Mouse (Mus musculus) lung, postnatal 10 days (tissue): ENCODE data around the gene Itgb1bp1.

Experiments used
- DNase-seq: peaks from one replicate; pipeline ENCODE4 v3.0.0; 2021

Itgb1bp1 gene

DNA sequence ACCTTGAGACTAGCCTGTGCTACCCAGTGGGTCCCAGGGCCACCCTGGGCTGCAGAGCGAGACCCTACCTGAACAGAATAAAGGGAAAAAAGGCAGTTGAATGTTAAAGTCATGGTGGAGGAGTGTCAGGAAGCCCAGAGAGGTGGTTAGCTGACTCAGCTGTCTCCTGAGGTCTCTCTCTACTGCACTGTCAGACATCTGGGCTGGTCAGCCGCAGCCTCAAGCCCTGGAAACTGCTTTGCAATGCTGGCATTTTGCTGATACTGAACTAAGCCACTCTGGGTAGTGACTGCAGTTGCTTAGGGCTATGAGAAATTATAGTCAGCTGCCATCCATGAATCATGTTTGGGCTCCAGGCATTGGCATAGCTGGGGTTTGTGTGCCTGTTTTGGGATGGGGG lies 51.5 kb downstream of the Itgb1bp1 start:
- DNase-seq = no peak

DNA sequence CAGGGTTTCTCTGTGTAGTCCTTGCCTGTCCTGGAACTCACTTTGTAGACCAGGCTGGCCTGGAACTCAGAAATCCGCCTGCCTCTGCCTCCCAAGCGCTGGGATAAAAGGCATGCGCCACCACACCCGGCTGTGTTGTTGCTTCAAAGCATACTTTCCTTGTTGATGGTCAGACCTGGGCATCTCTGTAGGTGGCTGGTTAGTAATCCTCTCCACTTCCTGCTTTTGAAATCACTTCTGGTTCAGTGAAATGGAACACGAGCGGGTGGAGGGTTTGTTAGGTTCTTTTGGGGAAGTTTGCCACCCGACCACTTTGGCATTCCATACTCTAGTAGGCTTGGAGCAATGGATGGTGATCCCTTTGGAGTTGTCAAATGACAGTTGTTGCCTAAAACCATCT lies 52.4 kb downstream of the Itgb1bp1 start:
- DNase-seq = no peak

DNA sequence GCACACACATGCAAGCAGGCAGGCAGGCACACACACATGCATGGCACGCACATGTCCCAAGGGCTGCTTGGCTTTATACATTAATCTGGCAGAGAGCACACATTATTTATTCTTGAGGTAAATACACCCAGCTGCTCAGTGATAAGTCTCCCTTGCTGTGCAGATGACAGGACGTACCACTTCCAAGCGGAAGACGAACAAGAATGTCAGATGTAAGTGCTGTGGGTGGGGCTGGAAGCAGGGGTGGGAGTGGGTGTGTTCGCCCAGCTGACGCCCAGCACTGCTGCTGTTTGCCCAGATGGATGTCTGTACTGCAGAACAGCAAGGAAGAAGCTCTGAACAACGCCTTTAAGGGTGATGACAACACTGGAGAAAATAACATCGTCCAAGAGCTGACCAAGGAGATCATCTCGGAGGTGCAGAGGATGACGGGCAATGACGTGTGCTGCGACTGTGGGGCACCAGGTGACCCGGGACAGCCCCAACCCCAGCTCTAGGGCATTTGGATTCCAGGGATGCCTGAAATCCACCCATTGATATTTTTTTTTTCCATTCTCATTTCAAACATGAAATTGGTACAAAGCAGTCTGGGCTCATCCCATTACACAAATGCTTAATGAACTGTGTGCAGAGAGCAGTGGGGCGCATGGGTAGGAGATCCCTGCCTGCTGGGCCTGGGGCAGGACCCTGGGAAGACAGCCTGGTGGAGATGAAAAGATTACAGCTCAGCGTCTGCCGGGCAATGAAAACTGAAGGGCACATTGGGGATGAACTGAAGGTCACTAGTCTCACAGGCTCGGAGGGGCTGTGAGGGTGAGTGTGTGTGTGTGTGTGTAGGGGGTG lies 56.8 kb downstream of the Itgb1bp1 start:
- DNase-seq = peak; percentile 72

DNA sequence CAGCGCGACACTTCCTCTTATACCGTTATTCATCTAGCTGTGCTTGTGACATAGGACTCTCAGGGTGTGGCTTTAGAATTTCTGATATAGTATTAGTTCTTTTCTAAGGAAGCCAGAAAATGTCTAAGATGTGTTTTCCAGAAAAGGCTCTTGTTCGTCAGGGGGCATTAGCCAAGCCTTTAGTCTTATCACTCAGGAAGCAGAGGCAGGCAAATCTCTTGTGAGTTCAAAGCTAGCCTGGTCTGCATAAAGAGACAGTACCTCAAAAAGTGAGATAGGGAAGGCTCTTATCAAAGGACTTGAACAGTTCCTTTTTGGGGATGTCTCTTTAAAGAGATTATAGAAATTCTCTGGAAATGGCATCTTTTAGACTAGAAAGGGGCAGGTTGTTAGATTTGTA lies 57.4 kb downstream of the Itgb1bp1 start:
- no peak for DNase-seq

DNA sequence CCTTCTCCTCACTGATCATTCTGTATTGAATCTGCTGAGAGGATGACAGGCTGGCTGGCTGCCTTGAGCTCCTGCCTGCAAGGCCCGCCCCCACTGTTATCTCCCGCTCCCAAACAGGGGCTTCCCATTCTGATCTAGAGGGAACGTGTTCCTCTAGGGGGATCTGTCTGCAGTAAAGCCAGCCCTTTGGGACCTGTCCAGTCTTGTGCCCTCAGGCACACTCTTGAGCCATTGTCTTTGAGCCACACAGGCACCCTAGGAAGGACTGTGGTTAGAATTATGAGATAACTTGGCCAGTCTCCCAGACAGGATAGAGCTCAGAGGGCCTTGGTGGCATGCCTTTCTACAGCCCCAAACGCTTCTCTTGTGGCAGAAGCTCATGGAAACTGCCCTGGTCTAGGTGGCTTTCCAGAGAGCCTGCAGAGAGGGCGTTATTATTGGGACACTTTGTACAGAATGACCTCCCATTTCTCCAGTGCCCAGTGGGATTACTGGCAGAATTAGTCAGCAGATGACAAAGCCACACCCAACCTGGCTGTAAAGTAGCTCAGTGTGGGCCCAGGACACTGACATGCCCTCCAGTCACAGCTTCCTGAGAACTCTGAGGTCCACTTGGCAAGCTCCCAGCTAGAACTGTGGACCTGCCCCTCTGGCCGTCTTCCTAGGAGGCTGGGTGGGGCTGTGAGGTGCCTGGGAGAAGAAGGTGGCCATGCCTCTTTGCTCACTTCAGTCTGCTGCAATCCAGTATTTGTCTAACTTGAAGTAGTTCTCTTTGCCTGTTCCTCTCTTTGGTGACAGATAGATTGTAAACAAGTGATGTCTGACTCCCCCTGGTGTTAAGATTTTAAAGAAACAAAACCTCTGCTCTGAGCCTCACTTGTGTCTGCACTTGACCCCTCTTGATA lies 58.8 kb downstream of the Itgb1bp1 start:
- peak; percentile 92 for DNase-seq

DNA sequence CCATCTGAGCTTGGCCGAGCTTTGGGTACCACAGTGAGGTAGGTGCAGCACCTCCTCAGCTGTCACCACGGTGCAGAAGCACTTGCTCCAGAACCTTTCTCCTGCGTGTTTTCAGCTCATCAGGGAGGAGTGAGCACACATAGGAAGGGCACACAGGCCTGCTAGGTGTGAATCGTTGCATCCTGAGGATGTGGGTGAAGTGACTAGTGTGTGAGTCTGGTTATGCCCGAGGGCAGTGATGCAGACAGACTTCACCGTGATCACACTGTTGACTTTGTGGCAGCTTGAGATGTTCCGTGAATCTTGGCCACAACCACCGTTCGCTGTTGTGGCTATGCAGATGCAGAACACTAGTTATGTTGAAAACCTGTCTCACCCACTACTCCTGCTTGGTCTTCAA lies 59.8 kb downstream of the Itgb1bp1 start:
- no peak for DNase-seq

DNA sequence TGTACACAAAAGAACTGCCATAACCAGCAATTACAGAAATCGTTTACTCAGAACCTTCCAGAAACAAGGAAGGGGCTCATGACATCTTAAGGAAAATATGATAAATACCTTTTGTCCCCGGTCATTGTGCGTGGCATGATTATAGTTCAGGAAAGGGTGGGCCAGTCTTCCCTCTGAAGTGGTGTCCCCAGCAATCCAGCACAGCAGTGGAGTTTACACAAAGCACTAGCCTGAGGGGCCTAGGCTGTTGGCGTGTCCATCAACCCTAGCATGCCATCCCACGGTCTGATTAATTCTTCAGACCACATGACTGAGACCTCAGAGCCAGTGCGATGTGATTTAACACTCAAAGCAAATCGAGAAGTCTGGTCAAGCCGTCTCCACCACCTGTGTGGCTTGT lies 60.7 kb downstream of the Itgb1bp1 start:
- DNase-seq = peak; percentile 67

DNA sequence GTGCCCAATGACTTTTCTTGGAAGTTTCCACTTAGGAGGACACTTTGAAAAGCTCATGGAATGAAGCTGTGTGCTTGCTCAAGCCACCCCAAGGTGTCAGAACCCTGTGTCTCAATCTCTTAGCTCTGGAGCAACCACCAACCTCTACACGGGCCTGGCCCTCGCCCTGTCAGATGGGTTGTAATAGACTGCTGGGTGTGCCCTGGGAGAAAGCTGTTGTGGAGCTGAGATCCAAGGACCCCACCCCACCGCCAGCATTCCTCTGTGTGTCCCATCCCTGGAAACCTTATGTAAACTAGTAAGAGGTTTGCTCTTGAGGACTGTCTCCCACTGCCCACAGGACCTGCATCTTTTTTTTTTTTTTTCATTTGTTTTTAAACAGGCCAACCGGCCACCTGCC lies 62.2 kb downstream of the Itgb1bp1 start:
- DNase-seq = peak; percentile 35

DNA sequence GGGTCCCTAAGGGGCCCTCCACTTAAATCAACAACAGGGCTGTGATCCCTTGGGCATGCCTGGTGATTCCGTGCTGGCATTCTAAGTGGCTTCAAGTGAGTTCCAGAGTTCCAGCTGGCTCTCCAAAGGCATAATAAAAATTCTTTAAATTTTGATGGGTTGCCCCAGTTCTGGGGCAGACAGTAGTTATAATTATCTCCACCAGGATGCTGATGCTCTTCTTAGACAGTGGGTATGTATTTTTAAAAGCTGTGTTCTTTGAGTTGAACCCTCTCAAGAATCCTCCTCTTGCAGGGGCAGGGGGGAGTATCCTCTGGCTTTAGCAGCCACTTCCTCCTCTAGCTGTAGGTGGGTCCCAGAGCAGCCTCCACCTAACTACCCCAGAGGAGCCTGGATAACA lies 65.5 kb downstream of the Itgb1bp1 start:
- no peak for DNase-seq

DNA sequence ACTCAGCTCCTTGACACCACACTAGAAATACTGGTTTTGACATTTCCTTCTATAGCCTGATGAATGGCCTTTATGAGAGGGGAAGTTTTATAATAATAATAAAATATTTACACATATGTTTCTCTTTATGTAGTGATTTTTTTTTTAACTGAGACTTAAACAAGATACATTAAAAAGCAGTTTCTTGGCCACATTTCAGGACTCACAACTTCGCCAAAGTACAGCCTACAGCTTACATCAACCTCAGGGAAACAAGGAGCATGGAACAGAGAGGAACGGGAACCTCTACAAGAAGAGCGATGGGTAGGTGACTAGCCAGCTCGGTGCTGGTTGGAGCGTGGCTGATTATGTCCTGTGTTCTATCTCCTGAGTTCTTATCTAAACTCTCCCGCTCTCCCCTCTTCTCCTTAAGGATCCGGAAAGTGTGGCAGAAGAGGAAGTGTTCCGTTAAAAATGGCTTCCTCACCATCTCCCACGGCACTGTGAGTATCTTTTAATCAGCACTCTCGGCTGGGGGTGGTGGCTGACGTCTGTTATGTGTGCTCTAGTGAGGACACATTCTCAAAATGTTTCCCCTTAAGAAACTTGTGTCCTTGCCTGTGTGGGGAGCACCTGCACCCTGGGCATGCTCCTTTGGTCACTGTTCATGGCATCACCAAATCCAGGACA lies 68.2 kb downstream of the Itgb1bp1 start:
- no peak for DNase-seq

DNA sequence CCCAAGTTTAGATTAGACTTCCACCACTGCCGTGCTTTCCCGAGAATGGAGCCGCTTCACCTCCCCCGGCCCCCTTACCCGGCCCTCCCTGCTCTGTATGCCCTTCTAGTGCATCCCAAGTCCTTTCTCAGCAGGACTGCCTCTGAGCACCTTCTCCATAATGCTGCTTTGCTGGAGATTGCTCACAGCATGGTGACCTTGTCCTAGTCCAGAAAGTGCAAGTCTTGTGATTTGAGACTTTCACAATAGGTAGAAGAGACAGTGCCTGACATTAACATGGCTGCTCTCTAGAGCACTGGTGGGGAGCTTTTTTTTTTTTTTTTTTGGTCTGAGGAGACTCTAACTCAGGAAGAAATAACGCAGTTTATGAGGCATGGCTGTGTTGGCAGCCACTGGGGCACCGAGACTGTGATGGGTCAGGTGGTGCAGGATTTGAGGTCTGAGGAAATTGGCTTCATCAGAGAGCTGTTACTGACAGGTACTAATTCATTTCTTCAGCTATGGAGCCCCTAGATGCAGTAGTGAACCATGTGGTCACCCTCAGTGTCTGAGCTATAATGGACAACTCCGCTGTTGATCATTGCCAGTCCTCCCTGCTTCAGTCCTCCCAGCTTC lies 71.4 kb downstream of the Itgb1bp1 start:
- no peak for DNase-seq

DNA sequence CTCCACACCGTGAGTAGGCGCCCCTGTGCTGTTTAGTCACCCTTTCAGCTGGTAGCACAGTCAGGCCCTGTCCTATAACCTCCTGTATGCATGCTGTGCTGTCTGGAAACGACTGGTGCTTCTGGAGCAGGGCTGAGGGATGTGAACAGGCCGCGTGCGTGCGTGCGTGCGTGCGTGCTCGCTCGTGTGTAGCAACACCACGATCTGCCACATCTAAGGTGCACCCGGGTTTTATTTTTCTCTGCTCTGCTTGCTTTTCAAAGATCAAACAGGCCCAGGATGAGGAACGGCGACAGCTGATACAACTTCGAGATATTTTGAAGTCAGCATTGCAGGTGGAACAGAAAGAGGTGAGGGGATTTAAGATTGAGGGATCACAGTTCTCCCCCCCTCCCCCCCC lies 73.2 kb downstream of the Itgb1bp1 start:
- DNase-seq = no peak

DNA sequence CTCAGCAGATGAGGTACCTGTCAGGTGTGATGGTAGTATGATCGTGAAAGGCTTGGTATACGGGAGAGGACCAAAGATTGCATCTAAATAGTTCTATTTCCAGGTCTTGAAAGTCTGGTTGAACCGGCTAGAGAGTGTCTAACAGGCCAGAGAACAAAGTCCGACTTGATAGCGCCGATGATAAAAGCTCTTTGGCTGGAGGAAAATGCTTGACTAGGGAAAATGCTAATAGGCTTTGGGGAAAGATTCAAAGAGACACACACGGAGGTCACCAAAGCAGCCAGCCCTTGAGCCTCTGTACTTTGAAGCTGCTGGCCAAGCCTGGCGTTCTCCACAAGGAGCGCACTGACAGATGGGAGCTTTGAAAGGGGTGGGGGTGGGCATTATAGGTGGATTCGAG lies 76.8 kb downstream of the Itgb1bp1 start:
- no peak for DNase-seq

DNA sequence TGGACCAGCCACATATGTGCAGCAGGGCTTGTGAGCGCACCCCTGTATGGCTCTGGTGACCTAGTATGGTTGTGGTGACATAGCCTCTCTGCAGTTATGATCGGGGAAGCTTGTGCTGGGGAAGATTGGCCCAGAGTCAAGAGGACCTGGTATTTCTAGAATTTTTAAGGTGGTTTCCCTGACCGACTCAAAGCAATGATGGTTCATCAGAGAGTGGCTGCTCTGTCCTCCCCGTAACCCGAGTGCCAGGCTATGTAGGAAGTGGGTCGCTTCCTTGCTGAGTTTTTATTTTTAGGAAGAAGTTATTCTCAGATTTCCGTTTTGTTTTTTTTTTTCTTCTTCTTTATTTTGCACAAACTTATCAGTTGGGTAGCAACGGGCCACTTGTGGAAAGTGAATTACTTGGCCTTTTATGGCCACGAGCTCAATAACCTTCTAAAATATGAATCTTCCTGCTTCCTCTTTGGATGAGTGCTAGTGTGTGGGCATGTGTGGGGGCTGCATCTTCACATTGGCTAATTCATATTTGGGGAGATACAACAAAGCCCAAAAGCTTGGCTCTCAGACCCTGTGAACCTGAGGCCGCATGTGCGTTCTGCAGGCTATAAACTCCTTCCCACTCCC lies 77.8 kb downstream of the Itgb1bp1 start:
- DNase-seq = no peak

DNA sequence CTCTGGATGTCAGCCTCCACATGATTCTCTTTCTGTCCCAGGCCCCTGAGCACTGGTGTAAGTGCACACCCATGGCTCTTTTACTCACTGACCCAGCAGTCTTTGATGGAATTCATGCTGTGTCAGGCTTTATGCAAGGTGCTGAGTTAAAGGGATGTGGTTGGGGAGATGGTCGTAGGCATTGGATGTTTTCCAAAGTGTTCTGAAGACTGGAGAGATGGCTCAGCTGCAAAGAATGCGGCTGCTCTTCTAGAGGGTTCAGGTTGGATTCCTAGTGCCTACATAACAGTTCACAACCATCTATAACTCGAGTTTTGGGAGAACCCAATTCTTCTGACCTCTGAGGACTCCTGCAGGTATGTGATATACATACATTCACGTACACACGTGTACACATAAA lies 78.7 kb downstream of the Itgb1bp1 start:
- DNase-seq = no peak

DNA sequence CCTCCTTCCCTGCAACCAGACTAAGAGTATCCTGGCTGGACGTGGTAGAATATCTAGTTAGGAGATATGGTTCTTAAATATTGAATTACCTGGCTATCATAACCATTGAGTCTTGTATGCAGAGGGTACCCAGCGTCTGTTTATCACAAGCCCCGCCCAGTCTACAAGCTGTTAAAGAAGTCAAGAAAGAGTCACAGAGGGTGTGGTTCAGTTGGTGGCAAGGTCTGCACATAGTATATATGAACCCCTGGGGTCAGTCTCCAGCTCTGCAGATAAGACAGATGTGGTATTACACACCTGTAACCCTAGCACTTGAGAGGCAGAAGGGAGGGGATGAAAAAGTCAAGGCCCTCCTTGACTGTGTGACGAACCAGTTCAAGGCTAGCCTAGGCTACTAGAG lies 80.3 kb downstream of the Itgb1bp1 start:
- DNase-seq = no peak

DNA sequence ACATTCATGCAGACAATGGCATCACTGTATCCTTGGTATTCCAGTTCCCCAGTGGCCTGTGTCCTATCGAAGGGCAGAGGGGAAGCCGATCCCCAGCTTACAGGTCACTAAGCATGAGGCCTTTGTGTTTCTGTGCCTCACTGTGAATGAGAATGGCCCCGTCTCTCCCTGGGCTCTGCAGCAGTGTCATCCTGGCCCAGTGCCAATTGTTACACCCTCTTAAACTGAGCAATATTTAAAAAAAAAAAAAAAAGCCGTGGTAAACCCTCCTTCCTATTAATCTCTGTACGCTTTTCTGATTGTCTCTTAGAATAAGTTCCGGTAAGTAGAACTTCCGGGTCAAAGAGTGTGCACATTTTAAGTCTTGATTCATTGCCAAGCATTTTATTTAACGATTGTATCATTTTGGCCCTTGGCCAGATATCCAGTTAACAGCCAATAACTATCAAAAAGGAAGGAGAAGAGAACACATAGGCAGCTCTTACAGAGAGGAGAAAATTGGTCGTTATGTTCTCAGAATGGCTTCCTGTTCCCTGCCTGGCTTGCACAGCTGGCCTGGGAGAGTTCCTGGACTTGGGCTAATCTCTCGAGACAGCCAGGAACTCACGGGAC lies 81.3 kb downstream of the Itgb1bp1 start:
- peak; percentile 85 for DNase-seq

DNA sequence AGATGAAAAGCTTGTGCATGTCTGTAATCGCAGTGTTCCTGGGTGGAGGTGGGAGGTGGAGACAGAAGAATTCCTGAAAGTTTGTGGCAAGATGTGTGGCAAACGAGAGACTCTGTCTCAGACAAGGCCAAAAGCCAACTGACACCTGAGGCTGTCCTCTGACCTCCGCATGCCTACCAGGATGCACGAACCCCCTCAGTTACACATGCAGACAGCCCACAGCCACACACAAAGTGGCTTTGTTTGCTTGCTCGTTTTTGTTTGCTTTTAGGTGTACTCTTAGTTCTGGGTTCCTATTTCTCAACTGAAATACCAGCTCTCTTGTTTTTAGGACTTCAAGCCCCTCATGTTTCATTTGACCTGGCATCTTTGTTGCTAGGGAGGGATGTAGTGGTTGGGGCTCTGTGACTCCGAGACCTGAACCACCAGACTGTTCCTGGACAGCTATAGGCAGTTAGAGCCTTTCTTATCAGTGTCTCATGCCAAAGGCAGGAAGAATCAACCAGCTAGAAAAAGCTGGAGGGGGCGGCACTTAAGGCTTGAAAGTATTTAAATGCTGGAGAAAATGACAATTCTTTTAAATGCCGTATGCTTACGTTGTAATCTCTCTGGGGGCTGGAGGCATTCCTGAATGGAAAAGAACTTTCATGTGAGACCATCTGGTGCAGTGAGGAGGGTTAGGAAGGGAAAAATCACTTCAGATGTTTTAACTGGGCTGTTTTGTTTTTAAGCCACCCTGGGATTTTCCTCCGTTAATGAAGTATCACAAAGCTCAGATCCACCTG lies 84.4 kb downstream of the Itgb1bp1 start:
- DNase-seq = no peak

DNA sequence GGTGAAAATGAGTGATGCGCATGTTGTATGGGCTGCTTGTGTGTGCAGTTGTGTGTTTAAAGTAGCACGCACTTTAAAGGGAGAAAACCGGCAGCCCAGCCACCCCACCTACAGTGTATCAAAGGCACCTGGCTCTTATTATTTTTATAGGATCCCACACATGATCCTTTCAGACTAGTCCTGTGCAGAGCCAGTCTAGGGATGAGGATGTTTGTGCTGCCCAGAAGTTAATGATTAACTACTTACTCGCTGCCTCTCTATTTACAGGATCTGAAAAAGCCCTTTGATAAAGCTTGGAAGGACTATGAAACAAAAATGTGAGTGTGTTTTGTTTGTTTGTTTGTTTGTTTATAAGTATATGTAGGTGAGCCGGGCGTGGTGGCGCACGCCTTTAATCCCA lies 85.5 kb downstream of the Itgb1bp1 start:
- no peak for DNase-seq

DNA sequence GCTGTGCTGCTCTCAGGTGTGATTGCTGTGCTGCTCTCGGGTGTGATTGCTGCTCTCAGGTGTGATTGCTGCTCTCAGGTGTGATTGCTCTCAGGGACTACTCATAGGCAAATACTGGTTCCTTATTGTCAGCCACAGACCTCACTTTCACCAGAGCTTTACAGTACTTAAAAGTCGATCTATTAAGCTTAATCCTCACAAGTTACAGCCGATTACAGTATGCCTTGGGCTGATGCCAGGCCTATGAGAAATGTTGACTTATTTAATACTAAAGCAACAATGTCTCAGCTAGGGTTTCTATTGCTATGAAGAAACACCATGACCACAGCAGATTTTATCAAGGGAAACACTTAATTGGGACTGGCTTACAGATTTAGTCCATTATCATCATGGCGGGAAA lies 89.7 kb downstream of the Itgb1bp1 start:
- no peak for DNase-seq

DNA sequence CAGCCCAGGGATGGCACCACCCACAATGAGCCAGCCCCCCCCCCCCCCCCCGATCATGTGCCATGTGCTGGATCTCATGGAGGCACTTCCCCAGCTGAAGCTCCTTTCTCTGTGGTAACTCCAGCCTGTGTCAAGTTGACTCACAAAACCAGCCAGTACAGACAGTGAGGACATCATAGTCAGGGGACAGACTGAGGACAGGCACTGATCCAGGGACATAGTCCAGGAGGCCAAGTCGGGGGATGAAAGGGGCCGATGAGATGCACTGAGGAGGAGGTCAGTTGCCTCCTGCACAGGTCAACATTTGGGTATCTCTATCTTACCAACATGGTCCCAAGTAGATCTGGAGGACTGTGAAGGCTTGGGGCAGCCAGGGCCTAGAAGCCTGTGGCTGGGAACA lies 90.6 kb downstream of the Itgb1bp1 start:
- no peak for DNase-seq
